Mouse (Mus musculus) heart, postnatal 0 days (tissue): ENCODE measurements at regions not wholly inside any gene's neighbourhood (a gene's known extent, or its start where the extent isn't known, plus 50 kb on each side); places are given as distances from the start of the nearest gene placed in this dataset.

Experiments
- CTCF ChIP-seq: IDR thresholded peaks from 2 replicates; pipeline ENCODE4 v1.5.1; 2016; ENCODE audit warnings: antibody characterized with exemption, control low read depth, low read depth
- EP300 ChIP-seq: IDR thresholded peaks from 2 replicates; pipeline ENCODE4 v1.6.1; 2016; ENCODE audit warnings: antibody characterized with exemption, low read depth

DNA sequence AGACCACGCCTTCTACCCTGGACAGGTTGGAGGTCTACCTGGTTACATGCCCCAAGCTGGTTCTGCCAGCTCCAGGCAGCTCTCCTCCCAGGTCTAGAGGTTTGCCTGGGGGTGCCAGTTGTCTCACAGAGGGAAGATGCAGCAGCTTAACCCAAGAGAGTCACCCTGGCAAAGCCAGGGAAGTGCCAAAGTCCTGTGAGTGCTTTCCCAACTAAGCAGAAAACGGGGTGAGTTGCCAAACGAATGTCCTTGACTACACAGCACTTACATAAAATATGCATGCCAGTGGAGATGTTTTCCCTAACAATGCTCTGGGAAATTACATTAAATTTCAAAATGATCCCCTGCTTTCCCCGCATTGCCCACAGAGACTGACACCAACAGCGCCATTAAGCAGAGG, 441.9 kb upstream of the Mgmt start:
- TF ChIP-seq CTCF = no peak
- TF ChIP-seq EP300 = no peak
